Comparison of ENCODE assay signal across 1 mouse cellular context in the genomic region with DNA sequence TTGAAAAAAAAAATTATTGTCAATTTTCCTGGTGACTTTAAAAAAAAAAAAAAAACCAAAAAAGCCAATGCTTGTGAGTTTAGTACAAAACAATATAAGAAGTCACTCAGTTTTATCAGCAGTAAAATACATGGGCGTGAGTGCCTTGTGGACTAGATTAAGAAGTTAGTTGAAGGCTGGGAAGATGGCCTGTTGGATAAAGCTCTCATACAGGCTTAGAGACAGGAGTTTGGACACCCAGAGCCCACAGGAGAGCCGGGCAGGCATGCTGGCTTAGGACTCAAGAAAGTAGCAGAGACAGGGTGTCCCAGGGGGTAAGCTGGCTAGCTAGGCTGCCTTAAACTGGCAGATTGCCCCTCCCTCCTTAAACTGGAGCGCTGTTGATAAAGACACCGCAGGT.
TF ChIP-seq lines count a peak whose summit lies in the region.

No protein-coding gene starts in this region.

TF ChIP-seq in MEL, 35 proteins besides CTCF, POLR2A, EP300 and RAD21 (continued from another document):
- TF ChIP-seq ZC3H11A (IDR thresholded peaks at IDR 0.05; ENCODE audit: low read depth, low read length), result no peak
- TF ChIP-seq NRF1 (IDR thresholded peaks at IDR 0.05; ENCODE audit: insufficient read depth, low read depth, low read length, poor library complexity, severe bottlenecking), result no peak
- TF ChIP-seq TCF12 (IDR thresholded peaks at IDR 0.05; ENCODE audit: low read depth, low read length), result peak; percentile 54; the same call in 1 of the 2 replicates
- no peak for TF ChIP-seq CHD1 (IDR thresholded peaks at IDR 0.05; ENCODE audit: low read depth, low read length)
TF ChIP-seq in MEL: peak in this region for 4.
